Mouse (Mus musculus): ENCODE data around the gene Pex16.
A peak's percentile ranks its signal among the peaks of the same experiment; 100 is the strongest.

Pex16 gene

DNA sequence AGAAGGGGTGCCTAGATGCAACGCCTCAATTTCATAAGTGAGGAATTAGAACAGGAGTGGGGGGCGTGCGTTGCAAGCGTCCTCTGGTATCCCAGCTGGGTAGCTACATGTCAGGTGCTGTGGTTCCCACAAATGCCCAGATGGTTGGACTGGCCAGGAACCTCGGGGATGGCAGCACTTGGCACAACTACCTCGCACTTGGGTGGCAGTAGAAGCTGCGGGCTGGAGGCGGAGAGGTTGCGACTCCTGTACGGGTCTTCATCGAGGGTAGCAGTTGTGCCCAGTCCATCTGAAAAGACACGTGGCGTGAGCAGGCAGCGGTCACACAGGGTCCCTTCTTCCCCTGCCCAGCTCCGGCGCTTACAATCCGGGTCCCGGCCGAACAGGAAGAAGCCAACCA, 4.1 kb upstream of the Pex16 start:
- peak in 1 of 2 experiments; percentile 38 for DNase-seq (ENCODE audit: low spot score in 2 of 2)

- DNase-seq (ENCODE audit: low spot score in 2 of 2): peak in 1 of 2 experiments; percentile 53
Measured at GRCm38 (mm10) chr2:92370821-92371805, 3.4 kb upstream of the Pex16 start.

DNA sequence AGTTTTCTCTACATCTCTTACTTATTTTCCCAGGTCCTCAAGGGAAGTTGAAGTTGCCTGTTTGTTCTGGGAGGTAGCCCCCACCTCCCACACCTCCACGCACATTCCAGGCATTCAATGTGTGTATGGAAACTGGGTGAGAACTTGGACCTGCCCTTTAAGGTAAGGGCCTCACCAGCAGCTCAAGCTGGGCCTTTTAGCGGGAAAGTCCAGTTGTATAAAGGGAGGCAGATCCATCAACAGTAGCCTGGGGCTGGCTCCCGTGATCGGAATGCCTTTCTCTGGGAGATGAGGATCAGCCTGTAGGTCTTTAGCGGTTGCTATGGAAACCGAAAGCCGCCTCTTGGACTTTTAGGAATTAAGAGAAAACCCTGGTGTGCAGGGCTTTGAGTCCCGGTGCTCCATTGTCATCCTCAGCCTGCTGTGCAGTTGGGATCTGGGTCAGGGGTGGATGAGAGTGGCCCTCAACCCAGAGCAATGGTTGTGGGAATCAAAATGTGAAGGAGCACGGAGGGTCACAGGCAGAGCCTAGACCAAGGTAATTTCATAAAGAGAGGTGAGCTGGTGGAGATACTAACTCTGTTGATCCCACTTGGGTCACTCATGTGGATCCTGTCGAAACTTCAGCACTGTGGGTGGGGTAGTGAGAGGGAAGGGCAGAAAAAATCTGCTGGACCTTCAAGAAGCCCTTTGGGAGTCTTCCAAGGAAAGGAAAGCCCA, 2.3 kb upstream of the Pex16 start:
- DNase-seq (ENCODE audit: low spot score in 2 of 2): peak in 1 of 2 experiments; percentile 35

GRCm38 (mm10) chr2:92372767-92373436, 1.6 kb upstream of the Pex16 start:
- peak in 1 of 2 experiments; percentile 43 for DNase-seq (ENCODE audit: low spot score in 2 of 2)

DNA sequence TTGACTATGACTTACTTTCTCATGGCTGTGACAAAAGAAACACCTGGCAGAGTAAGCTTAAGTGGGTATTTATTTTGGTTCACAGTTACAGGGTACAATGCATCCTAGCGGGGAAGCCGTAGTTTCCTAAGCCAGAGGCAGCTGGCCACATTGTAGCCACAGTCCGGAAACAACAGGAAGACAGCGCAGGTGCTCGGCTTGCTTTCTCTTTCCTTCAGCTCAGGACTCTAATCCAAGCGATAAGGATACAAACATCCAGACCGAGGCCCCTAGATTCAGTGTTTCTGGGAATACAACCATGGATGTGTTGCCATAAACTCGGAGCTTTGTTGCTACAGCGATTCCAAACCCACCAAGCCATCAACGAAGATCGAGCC, 1.1 kb upstream of the Pex16 start:
- no peak for DNase-seq (ENCODE audit: low spot score in 2 of 2)

GRCm38 (mm10) chr2:92375099-92375623, 685 bp downstream of the Pex16 start:
- DNase-seq (ENCODE audit: low spot score in 2 of 2): peak; percentile 97 to 99

DNA sequence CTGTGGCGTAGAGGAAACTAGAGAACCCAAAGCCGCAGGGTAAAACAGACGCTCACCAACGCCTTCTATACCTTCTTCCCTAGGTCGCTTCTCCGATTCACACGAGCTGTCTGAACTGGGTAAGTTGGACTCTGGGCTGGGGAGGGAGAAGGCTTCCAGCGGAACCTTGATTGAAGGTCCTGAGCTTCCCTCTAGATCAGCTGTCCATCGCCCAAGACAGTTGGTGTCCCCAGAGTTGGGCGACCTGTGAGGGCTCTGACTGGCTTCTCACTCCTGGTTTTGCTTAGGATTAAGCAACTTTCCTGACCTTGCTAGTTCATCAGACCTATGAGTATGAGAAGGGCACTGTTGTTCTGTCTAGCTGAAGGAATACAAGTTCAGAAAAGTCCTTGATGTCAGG, 1.3 kb downstream of the Pex16 start:
- DNase-seq (ENCODE audit: low spot score in 2 of 2): no peak

- no peak for DNase-seq (ENCODE audit: low spot score in 2 of 2)
Measured at GRCm38 (mm10) chr2:92376300-92376699, 1.8 kb downstream of the Pex16 start.

- DNase-seq (ENCODE audit: low spot score in 2 of 2): no peak
Measured at GRCm38 (mm10) chr2:92377320-92377719, 2.8 kb downstream of the Pex16 start.

DNA sequence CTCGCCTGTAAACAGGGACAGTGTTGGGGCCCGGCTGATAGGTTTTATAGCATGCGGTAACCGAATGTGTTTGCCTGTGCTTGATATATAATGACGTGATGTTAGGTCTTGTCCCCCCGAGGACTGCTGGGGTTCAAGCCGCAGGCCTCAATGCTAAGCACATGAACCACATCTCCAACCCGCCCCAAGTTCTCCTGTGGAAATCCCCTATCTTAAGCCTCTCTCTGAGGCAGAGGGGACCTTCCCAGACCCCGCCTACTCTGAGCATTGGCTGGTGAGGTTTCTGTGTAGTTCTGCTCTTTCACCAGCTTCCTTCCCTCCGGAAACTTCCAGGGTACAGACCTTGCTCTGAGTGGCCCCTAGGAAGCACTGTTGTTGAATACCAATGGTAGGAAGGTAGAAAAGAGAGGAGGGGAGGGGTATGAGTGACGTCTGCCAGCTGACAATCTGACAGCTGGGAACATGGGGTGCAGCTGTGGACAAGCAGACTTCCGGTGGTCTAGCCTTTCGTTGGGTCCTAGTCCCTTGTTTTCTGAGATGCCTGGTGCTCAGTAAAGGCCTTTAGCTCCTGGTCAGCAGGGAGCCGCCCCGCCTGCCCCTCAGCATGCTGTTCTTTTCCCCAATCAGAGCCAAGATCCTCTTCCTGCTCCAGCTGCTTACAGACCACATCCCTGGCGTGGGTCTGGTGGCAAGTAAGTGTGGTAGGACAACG, 5.5 kb downstream of the Pex16 start:
- no peak for DNase-seq (ENCODE audit: low spot score in 2 of 2)

DNA sequence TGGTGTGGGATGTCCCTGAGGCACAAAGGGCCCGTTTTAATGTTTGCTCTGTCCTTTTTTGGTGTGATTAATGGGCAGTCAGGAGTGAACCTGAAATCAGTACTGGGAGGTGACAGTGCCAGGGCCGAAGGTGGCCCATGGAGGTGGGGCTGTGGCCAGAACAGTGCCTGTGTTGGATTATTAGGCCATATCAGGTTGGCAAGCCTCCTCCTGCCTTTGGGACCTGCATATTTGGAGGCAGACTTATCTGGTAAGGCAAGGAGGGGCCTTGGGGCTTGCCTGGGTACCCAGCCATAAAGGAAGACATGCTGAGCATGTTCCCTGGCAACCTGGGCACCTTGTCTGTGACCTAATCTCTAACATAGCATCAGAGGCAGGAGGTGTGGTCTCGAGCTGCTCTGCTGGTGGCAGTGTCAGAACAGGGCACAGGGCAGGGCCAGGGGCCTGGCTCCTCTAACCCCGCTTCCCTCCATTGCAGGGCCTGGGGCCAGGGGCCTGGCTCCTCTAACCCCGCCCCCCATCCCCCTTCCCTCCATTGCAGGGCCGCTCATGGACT, 6.1 kb downstream of the Pex16 start:
- no peak for DNase-seq (ENCODE audit: low spot score in 2 of 2)

DNA sequence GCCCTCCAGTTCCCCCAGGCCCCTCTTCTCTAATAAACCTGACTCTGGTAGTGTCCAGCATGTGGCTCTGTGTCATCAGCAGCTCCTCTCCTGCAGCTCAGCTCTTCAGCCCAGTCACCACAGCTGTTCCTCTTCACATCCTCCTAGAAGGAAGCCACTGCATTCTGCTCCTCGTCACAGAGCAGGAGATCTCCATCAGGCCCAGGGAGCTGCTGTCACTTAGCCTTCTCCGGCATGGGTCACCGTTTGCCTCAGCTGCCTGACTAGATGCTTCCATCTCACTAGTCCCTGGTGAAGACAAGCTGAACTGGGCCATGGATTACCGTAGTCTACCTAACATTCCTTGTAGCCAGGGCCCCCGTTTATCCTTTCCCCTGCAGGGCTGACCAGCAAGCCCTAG, 6.7 kb downstream of the Pex16 start:
- DNase-seq (ENCODE audit: low spot score in 2 of 2): no peak

- no peak for DNase-seq (ENCODE audit: low spot score in 2 of 2)
Measured at GRCm38 (mm10) chr2:92381901-92382588, 7.6 kb downstream of the Pex16 start, which contains the start of gene 1700029I15Rik. TSS of gene 1700029I15Rik (plus strand) at chr2:92382538.

- DNase-seq (ENCODE audit: low spot score in 2 of 2): no peak
Measured at GRCm38 (mm10) chr2:92382759-92383158, 8.3 kb downstream of the Pex16 start.

DNA sequence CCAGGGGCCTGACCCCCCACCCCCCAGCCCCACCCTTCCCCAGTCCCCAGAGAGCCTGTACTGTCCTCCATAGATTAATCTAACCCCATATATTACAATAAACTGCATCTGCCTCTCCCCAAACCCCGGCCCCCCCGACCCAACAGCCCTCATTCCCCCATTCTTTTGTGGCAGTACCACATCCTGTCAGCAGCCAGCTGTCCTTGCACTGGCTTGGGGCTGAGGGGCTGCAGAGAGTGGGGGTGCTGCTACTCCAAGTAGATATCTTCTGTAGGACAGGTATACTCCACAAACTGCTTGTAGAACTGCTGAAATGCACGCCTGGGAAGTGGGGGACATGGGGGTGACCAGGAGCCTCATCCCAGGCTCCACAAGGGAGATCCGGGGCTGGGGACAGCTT, 9.6 kb downstream of the Pex16 start:
- DNase-seq (ENCODE audit: low spot score in 2 of 2): no peak

- no peak for DNase-seq (ENCODE audit: low spot score in 2 of 2)
Measured at GRCm38 (mm10) chr2:92385113-92386051, 10.9 kb downstream of the Pex16 start.

DNA sequence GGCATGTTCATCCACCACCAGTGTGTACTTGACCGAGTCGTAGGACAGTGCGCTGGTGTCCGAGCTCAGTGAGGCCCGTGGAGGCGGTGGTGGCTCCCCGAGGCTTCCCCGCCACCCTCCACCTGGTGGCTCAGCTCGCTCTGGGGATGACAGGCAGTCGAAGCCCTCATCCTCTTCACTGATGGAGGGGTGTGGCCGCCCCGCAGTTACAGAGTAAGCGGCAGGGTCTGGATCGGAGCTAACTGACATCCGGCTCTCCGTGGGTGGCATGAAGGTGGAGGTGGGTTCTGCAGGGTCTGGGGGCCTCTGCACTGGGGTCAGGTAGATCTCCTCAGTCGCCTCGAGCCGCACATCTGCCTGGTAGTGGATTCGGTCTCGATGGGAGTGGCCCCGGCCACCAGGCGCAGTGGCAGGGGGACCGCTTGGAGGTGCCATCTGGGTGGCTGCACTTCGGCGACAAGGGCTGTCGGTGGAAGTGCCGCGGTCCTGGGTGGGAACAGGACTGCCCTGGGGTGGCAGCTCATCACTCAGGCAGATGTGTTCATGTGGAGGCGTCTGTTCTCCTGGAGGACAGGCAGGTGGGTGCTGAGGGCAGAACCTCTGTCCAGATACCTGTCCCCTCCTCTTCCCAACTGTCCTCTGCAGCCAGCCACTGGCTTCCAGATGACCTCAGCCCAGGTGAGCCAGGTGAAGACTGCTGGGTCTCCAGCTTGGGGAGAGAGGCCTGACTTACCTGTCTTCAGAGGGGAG, 12.5 kb downstream of the Pex16 start:
- peak in 1 of 2 experiments; percentile 41 for DNase-seq (ENCODE audit: low spot score in 2 of 2)

DNA sequence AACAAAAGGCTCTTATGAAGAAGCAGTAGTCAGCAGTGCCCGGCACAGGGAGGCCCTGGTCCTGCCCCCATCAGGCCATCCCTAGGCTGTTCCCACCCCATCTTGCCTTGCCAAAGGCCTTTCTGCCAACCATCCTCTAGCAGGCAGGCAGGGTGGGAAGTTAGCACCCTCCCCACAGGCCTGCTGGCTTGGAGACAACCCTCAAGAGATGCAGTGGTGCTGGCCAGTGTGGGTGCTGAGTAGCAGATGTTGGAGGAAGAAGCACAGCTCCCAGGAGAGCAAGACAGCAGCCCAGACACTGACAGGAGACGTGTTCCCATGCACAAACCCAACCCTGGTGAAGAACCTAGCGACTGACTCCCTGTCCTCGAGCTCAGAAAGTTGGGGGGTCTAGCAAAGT, 13.2 kb downstream of the Pex16 start:
- DNase-seq (ENCODE audit: low spot score in 2 of 2): peak in 1 of 2 experiments; percentile 55

Data from right cerebral cortex, postnatal 10 days (tissue).